Mouse (Mus musculus) neural tube, embryonic 14.5 days (tissue): Measurements from ENCODE around the gene Zfp865. TPM values are rescaled to one million over a fixed set of nuclear protein-coding genes. Genes with fewer than 3 reads are reported as not detected.
"Not testable (repeated sequence)": the region's sequence is repeated elsewhere in the genome, so short reads cannot be mapped to it uniquely, and the experiment has no call there.

Experiments
- ATAC-seq: fragments of 200-750 bp; cut with Nextera tagmentation; 2 replicates; pipeline ENCODE4 v1.8.0; 2017; ENCODE audit warnings: low read depth, mild to moderate bottlenecking, moderate TSS enrichment, moderate library complexity
- H3K27ac ChIP-seq: fragments of 300-500 bp; sonication (generic); 2 replicates; pipeline ENCODE4 v1.5.1; 2014; ENCODE audit warnings: low read depth, mild to moderate bottlenecking, control low read depth, low read length, moderate library complexity, mixed read lengths
- H3K27me3 ChIP-seq: fragments of 300-500 bp; sonication (generic); 2 replicates; pipeline ENCODE4 v1.6.1; 2014; ENCODE audit warnings: low read length; ENCODE audit not compliant: control insufficient read depth, insufficient read depth
- H3K36me3 ChIP-seq: fragments of 300-500 bp; sonication (generic); 2 replicates; pipeline ENCODE4 v1.6.1; 2014; ENCODE audit warnings: low read length, mixed read lengths; ENCODE audit not compliant: control insufficient read depth, insufficient read depth
- H3K4me1 ChIP-seq: fragments of 300-500 bp; sonication (generic); 2 replicates; pipeline ENCODE4 v1.6.1; 2014; ENCODE audit warnings: low read length; ENCODE audit not compliant: control insufficient read depth, insufficient read depth
- H3K4me2 ChIP-seq: fragments of 300-500 bp; sonication (generic); 2 replicates; pipeline ENCODE4 v1.6.1; 2014; ENCODE audit warnings: mild to moderate bottlenecking, low read depth, low read length, control low read depth
- H3K4me3 ChIP-seq: fragments of 300-500 bp; sonication (generic); 2 replicates; pipeline ENCODE4 v1.5.1; 2014; ENCODE audit warnings: low read depth, low read length, control low read depth, mixed read lengths
- H3K9ac ChIP-seq: fragments of 300-500 bp; sonication (generic); replicated peaks from 2 replicates; pipeline ENCODE4 v1.6.1; 2014; ENCODE audit warnings: low read depth, mild to moderate bottlenecking, control low read depth, low read length, mixed read lengths
- H3K9me3 ChIP-seq: fragments of 300-500 bp; sonication (generic); 2 replicates; pipeline ENCODE4 v1.6.1; 2016; ENCODE audit warnings: low read length; ENCODE audit not compliant: control insufficient read depth
- WGBS: fragments of 180-500 bp; shearing (Covaris S2); extraction: QIAGEN DNeasy Blood & Tissue Kit; methylation state at CpG from one replicate; pipeline ENCODE4 v1.1.7; 2014; 5-methylcytosine and 5-hydroxymethylcytosine counted together
- polyA plus RNA-seq: library from polyadenylated mRNA; unstranded; fragments of >200 nt; fragmentation: Nextera tagmentation; extraction: Ambion mirVana; gene quantifications from 2 replicates; pipeline ENCODE4 v1.2.1, GENCODE M21; 2014

Gene Zfp865
- polyA plus RNA-seq, 1 experiment from 2014 or later: 6.8 TPM

GRCm38 (mm10) chr7:4993999-4994788 is 26.0 kb upstream of the Zfp865 start:
- Histone ChIP-seq H3K4me1 (peaks cover 26% of the 10 kb centered on the region), H3K9ac (peak overlapping the region; percentile 78), H3K4me3 (peak overlapping the region; percentile 69), H3K36me3 (peaks cover 14% of the 10 kb centered on the region), H3K27ac (no peak overlapping the region), H3K27me3 (no peaks in the 10 kb centered on the region), H3K9me3 (no peaks in the 10 kb centered on the region; the same call in 1 of the 2 replicates), H3K4me2 (peak overlapping the region; percentile 69)
- ATAC-seq: no peak
- WGBS: 44% methylated on average over 56 of the region's 59 CpGs

GRCm38 (mm10) chr7:4995268-4996002 is 24.7 kb upstream of the Zfp865 start:
- no peaks in the 10 kb centered on the region; the same call in 1 of the 2 replicates for H3K9me3 ChIP-seq
- peak overlapping the region; percentile 69 for H3K4me3 ChIP-seq
- 8% methylated on average over 18 of the region's 19 CpGs for WGBS
- peak; percentile 6; the same call in 1 of the 2 replicates for ATAC-seq
- peak overlapping the region; percentile 63; the same call in 1 of the 2 replicates for H3K27ac ChIP-seq
- peaks cover 26% of the 10 kb centered on the region for H3K4me1 ChIP-seq
- no peaks in the 10 kb centered on the region for H3K27me3 ChIP-seq
- H3K4me2 ChIP-seq: peak overlapping the region; percentile 69
- peaks cover 14% of the 10 kb centered on the region for H3K36me3 ChIP-seq
- peak overlapping the region; percentile 78 for H3K9ac ChIP-seq

GRCm38 (mm10) chr7:4996003-4996895 is 23.9 kb upstream of the Zfp865 start, which contains the start of gene Zfp579:
Gene Zfp579, minus strand, starts transcription at chr7:4996158.
- 6% methylated on average over 11 of the region's 26 CpGs for WGBS
- Histone ChIP-seq H3K4me2 (peak within 1 kb of the TSS; percentile 69), H3K9ac (peak within 1 kb of the TSS; percentile 78), H3K9me3 (no peaks in the 10 kb centered on the region), H3K27me3 (no peaks in the 10 kb centered on the region), H3K4me1 (peaks cover 26% of the 10 kb centered on the region), H3K36me3 (peaks cover 14% of the 10 kb centered on the region), H3K4me3 (peak within 1 kb of the TSS; percentile 69), H3K27ac (peak within 1 kb of the TSS; percentile 78)
- peak; percentile 83 for ATAC-seq

- WGBS: 69% methylated on average over 6 of the region's 8 CpGs
- H3K27ac ChIP-seq: no peak overlapping the region; the same call in 1 of the 2 replicates
These were observed 23.2 kb upstream of the Zfp865 start for GRCm38 (mm10) chr7:4996934-4997333.

GRCm38 (mm10) chr7:4999876-5000275 is 20.3 kb upstream of the Zfp865 start:
- Histone ChIP-seq H3K4me1 (peaks cover 10% of the 10 kb centered on the region), H3K4me2 (no peak overlapping the region), H3K27ac (no peak overlapping the region), H3K27me3 (no peaks in the 10 kb centered on the region), H3K9ac (no peak overlapping the region), H3K4me3 (no peak overlapping the region), H3K36me3 (no peaks in the 10 kb centered on the region), H3K9me3 (no peaks in the 10 kb centered on the region)
- 75% methylated on average over 2 of the region's 2 CpGs for WGBS
- no peak for ATAC-seq

More at GRCm38 (mm10) chr7:4996934-4997333, 23.2 kb upstream of the Zfp865 start:
- peaks cover 26% of the 10 kb centered on the region for H3K4me1 ChIP-seq
- H3K9me3 ChIP-seq: no peaks in the 10 kb centered on the region
- H3K36me3 ChIP-seq: peaks cover 14% of the 10 kb centered on the region
- peak overlapping the region; percentile 69 for H3K4me3 ChIP-seq
- peak overlapping the region; percentile 78; the same call in 1 of the 2 replicates for H3K9ac ChIP-seq
- H3K27me3 ChIP-seq: no peaks in the 10 kb centered on the region
- peak overlapping the region; percentile 69 for H3K4me2 ChIP-seq
- ATAC-seq: no peak

GRCm38 (mm10) chr7:5002876-5003275 is 17.3 kb upstream of the Zfp865 start:
- not testable (repeated sequence) for H3K9ac ChIP-seq, H3K36me3 ChIP-seq, H3K4me2 ChIP-seq, H3K9me3 ChIP-seq, H3K27me3 ChIP-seq, H3K4me3 ChIP-seq, ATAC-seq, H3K4me1 ChIP-seq, H3K27ac ChIP-seq
- WGBS: 65% methylated on average over 8 of the region's 8 CpGs

GRCm38 (mm10) chr7:5008229-5008628 is 11.9 kb upstream of the Zfp865 start:
- Histone ChIP-seq H3K36me3 (peaks cover 40% of the 10 kb centered on the region), H3K9ac (no peak overlapping the region), H3K27me3 (no peaks in the 10 kb centered on the region), H3K4me1 (no peaks in the 10 kb centered on the region), H3K9me3 (no peaks in the 10 kb centered on the region), H3K27ac (no peak overlapping the region), H3K4me3 (no peak overlapping the region), H3K4me2 (no peak overlapping the region)
- ATAC-seq: no peak
- 97% methylated on average over 26 of the region's 26 CpGs for WGBS

- no peaks in the 10 kb centered on the region for H3K27me3 ChIP-seq
- no peaks in the 10 kb centered on the region for H3K4me1 ChIP-seq
- 93% methylated on average over 27 of the region's 27 CpGs for WGBS
- H3K9ac ChIP-seq: no peak overlapping the region
- no peak overlapping the region for H3K27ac ChIP-seq
- no peaks in the 10 kb centered on the region for H3K9me3 ChIP-seq
- no peak overlapping the region for H3K4me3 ChIP-seq
- no peak for ATAC-seq
- peaks cover 32% of the 10 kb centered on the region for H3K36me3 ChIP-seq
- H3K4me2 ChIP-seq: no peak overlapping the region
These were observed 7.3 kb upstream of the Zfp865 start for GRCm38 (mm10) chr7:5012681-5013513.
